Mouse (Mus musculus): ENCODE measurements around the gene Hus1b. TPM values are rescaled to one million over a fixed set of nuclear protein-coding genes. Genes with fewer than 3 reads are reported as not detected.

Hus1b gene
- polyA plus RNA-seq, 1 experiment from 2014 or later = not detected

- WGBS = 21% methylated on average over 5 of the region's 5 CpGs
- peak overlapping the region; percentile 96 for H3K4me3 ChIP-seq (ENCODE audit: low read depth, low read length)
These were observed 26.7 kb upstream of the Hus1b start for GRCm38 (mm10) chr13:30974247-30974630.

GRCm38 (mm10) chr13:30973501-30974246 lies 26.1 kb upstream of the Hus1b start, which contains the start of the genes Exoc2 and Gm5447:
Exoc2 (minus strand) TSS chr13:30974093.
Gm5447 (plus strand) TSS chr13:30974204.
- Histone ChIP-seq H3K9me3 (ENCODE audit: control insufficient read depth) (no peaks in the 10 kb centered on the region), H3K27me3 (replicated peaks; ENCODE audit: control insufficient read depth, insufficient read depth, low read length) (no peaks in the 10 kb centered on the region), H3K4me1 (replicated peaks; ENCODE audit: control insufficient read depth, insufficient read depth, low read length) (no peaks in the 10 kb centered on the region), H3K9ac (ENCODE audit: low read depth, low read length) (peak within 1 kb of the TSS; percentile 91), H3K4me3 (ENCODE audit: low read depth, low read length) (peak within 1 kb of the TSS; percentile 96), H3K27ac (ENCODE audit: low read depth, low read length) (peak within 1 kb of the TSS; percentile 94), H3K36me3 (ENCODE audit: control insufficient read depth, insufficient read depth) (no peaks in the 10 kb centered on the region), H3K4me2 (replicated peaks; ENCODE audit: low read depth) (peak within 1 kb of the TSS; percentile 73)
- WGBS = 1% methylated on average over 54 of the region's 54 CpGs
- no peak for TF ChIP-seq CTCF (IDR thresholded peaks at IDR 0.05; ENCODE audit: low read depth)
- peak; percentile 99 for ATAC-seq

More at GRCm38 (mm10) chr13:30974247-30974630, 26.7 kb upstream of the Hus1b start:
- Histone ChIP-seq H3K36me3 (ENCODE audit: control insufficient read depth, insufficient read depth) (no peaks in the 10 kb centered on the region), H3K27me3 (replicated peaks; ENCODE audit: control insufficient read depth, insufficient read depth, low read length) (no peaks in the 10 kb centered on the region), H3K27ac (ENCODE audit: low read depth, low read length) (no peak overlapping the region), H3K9me3 (ENCODE audit: control insufficient read depth) (no peaks in the 10 kb centered on the region), H3K4me2 (replicated peaks; ENCODE audit: low read depth) (peak overlapping the region; percentile 73), H3K4me1 (replicated peaks; ENCODE audit: control insufficient read depth, insufficient read depth, low read length) (no peaks in the 10 kb centered on the region), H3K9ac (ENCODE audit: low read depth, low read length) (peak overlapping the region; percentile 91; the same call in 1 of the 2 replicates)
- no peak for TF ChIP-seq CTCF (IDR thresholded peaks at IDR 0.05; ENCODE audit: low read depth)
- peak; percentile 40 for ATAC-seq

- 0 out of 2 replicates have a peak, but pooled peaks have one; percentile 8 for TF ChIP-seq CTCF (IDR thresholded peaks at IDR 0.05; ENCODE audit: low read depth)
- Histone ChIP-seq H3K4me2 (replicated peaks; ENCODE audit: low read depth) (no peak overlapping the region), H3K9me3 (ENCODE audit: control insufficient read depth) (no peaks in the 10 kb centered on the region), H3K4me1 (replicated peaks; ENCODE audit: control insufficient read depth, insufficient read depth, low read length) (peaks cover 3% of the 10 kb centered on the region; the same call in 1 of the 2 replicates), H3K9ac (ENCODE audit: low read depth, low read length) (no peak overlapping the region), H3K27me3 (replicated peaks; ENCODE audit: control insufficient read depth, insufficient read depth, low read length) (no peaks in the 10 kb centered on the region), H3K4me3 (ENCODE audit: low read depth, low read length) (no peak overlapping the region), H3K27ac (ENCODE audit: low read depth, low read length) (no peak overlapping the region), H3K36me3 (ENCODE audit: control insufficient read depth, insufficient read depth) (no peaks in the 10 kb centered on the region)
- no peak for ATAC-seq
- WGBS = 84% methylated on average over 2 of the region's 2 CpGs
These were observed 24.5 kb upstream of the Hus1b start for GRCm38 (mm10) chr13:30972102-30972501.

GRCm38 (mm10) chr13:30971047-30971446 lies 23.5 kb upstream of the Hus1b start:
- no peak for TF ChIP-seq CTCF (IDR thresholded peaks at IDR 0.05; ENCODE audit: low read depth)
- Histone ChIP-seq H3K4me1 (replicated peaks; ENCODE audit: control insufficient read depth, insufficient read depth, low read length) (peaks cover 3% of the 10 kb centered on the region; the same call in 1 of the 2 replicates), H3K4me2 (replicated peaks; ENCODE audit: low read depth) (no peak overlapping the region), H3K27ac (ENCODE audit: low read depth, low read length) (no peak overlapping the region), H3K27me3 (replicated peaks; ENCODE audit: control insufficient read depth, insufficient read depth, low read length) (no peaks in the 10 kb centered on the region), H3K36me3 (ENCODE audit: control insufficient read depth, insufficient read depth) (no peaks in the 10 kb centered on the region), H3K4me3 (ENCODE audit: low read depth, low read length) (no peak overlapping the region), H3K9me3 (ENCODE audit: control insufficient read depth) (no peaks in the 10 kb centered on the region), H3K9ac (ENCODE audit: low read depth, low read length) (no peak overlapping the region)
- 71% methylated on average over 3 of the region's 3 CpGs for WGBS
- ATAC-seq = no peak

GRCm38 (mm10) chr13:30968311-30968710 lies 20.8 kb upstream of the Hus1b start:
- Histone ChIP-seq H3K27me3 (replicated peaks; ENCODE audit: control insufficient read depth, insufficient read depth, low read length) (no peaks in the 10 kb centered on the region), H3K4me1 (replicated peaks; ENCODE audit: control insufficient read depth, insufficient read depth, low read length) (peaks cover 3% of the 10 kb centered on the region; the same call in 1 of the 2 replicates), H3K4me3 (ENCODE audit: low read depth, low read length) (no peak overlapping the region), H3K9ac (ENCODE audit: low read depth, low read length) (no peak overlapping the region), H3K36me3 (ENCODE audit: control insufficient read depth, insufficient read depth) (no peaks in the 10 kb centered on the region), H3K4me2 (replicated peaks; ENCODE audit: low read depth) (no peak overlapping the region), H3K27ac (ENCODE audit: low read depth, low read length) (no peak overlapping the region), H3K9me3 (ENCODE audit: control insufficient read depth) (no peaks in the 10 kb centered on the region)
- WGBS = 37% methylated on average over 4 of the region's 4 CpGs
- no peak for TF ChIP-seq CTCF (IDR thresholded peaks at IDR 0.05; ENCODE audit: low read depth)
- ATAC-seq = no peak

GRCm38 (mm10) chr13:30966507-30966911 lies 18.9 kb upstream of the Hus1b start:
- H3K4me2 ChIP-seq (replicated peaks; ENCODE audit: low read depth) = no peak overlapping the region
- no peaks in the 10 kb centered on the region for H3K27me3 ChIP-seq (replicated peaks; ENCODE audit: control insufficient read depth, insufficient read depth, low read length)
- H3K27ac ChIP-seq (ENCODE audit: low read depth, low read length) = no peak overlapping the region
- no peaks in the 10 kb centered on the region for H3K36me3 ChIP-seq (ENCODE audit: control insufficient read depth, insufficient read depth)
- H3K9me3 ChIP-seq (ENCODE audit: control insufficient read depth) = no peaks in the 10 kb centered on the region
- peaks cover 3% of the 10 kb centered on the region; the same call in 1 of the 2 replicates for H3K4me1 ChIP-seq (replicated peaks; ENCODE audit: control insufficient read depth, insufficient read depth, low read length)
- no peak overlapping the region for H3K4me3 ChIP-seq (ENCODE audit: low read depth, low read length)
- no peak for TF ChIP-seq CTCF (IDR thresholded peaks at IDR 0.05; ENCODE audit: low read depth)
- 40% methylated on average over 10 of the region's 10 CpGs for WGBS
- H3K9ac ChIP-seq (ENCODE audit: low read depth, low read length) = peak overlapping the region; percentile 7; the same call in 1 of the 2 replicates
- ATAC-seq = no peak

All from intestine, postnatal 0 days (tissue).